Mouse (Mus musculus) right cerebral cortex, postnatal 14 days (tissue): ENCODE measurements around the gene Hist1h1a.
"Not testable (repeated sequence)": the region's sequence is repeated elsewhere in the genome, so short reads cannot be mapped to it uniquely, and the experiment has no call there.

Source experiments
- DNase-seq: peaks from one replicate; pipeline ENCODE4 v3.0.0; 2022

Gene Hist1h1a

DNA sequence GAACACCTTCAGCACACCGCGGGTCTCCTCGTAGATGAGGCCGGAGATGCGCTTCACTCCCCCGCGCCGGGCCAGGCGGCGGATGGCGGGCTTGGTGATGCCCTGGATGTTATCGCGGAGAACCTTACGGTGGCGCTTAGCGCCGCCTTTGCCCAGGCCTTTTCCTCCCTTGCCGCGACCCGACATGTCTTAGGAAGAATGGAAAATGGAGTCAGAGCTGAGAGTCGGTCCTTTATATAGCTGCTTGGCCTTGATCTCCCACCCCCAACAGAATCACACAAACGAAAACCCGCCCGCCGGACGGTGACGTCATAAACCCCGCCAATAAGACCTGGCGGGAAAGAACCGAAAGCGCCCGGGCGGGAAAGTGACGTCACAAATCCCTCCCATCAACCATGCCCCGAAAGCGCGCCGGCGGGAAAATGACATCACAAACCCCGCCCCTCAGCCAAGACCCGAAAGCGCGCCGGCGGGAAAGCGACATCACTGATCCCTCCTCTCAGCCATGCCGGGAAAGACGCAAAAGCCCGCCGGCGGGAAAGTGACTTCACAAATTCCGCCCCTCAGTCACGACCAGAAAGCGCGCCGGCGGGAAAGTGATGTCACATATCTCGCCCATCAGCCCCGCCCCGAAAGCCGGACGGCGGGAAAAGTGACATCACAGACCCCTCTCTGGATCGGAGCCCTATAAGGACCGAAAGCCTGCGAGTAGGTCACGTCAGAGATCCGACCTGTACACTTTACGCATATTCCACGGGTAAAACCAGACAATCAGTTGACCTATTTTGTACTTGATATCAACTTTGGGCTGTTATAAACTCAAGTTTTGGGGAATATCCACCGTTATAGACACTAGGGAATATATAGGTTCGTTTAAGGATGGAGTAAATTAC, 2.2 kb upstream of the Hist1h1a start, which contains the start of gene Hist1h4a:
Gene Hist1h4a, minus strand, starts transcription at position 259 of the 893 bp plus-strand sequence.
- DNase-seq, result peak; percentile 99

DNA sequence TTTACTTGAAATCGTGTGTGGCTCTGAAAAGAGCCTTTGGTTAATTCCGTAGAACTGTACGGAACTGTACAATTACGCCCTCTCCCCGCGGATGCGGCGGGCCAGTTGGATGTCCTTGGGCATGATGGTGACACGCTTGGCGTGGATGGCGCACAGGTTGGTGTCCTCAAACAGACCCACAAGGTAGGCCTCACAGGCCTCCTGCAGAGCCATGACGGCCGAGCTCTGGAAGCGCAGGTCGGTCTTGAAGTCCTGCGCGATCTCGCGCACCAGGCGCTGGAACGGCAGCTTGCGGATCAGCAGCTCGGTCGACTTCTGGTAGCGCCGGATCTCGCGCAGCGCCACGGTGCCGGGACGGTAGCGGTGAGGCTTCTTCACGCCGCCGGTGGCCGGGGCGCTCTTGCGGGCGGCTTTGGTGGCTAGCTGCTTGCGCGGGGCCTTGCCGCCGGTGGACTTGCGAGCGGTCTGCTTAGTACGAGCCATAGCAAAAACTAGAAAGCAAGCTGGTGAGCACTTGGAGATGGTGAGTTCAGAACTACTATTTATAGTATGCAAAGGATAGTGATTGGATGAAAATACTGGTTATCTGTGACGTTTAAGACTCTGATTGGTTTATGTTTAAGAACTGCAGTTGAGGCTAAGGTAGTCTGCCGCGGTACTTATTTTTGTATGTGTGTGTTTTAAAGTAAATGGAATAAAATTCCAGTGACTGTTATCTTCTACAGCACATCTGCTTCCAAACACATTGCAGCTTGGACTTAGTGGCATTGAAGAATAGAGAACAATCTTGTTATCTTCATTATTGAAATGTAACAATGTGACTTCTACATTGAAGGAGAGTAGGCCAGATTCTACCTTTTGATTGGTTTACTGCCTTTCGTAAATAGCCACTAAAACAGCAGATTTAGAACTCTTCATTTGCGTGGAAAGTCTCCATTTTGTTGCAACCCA, 1.3 kb upstream of the Hist1h1a start, which contains the start of gene Hist1h3a:
Gene Hist1h3a, minus strand, starts transcription at position 516 of the 951 bp plus-strand sequence.
- DNase-seq, result peak; percentile 26

DNA sequence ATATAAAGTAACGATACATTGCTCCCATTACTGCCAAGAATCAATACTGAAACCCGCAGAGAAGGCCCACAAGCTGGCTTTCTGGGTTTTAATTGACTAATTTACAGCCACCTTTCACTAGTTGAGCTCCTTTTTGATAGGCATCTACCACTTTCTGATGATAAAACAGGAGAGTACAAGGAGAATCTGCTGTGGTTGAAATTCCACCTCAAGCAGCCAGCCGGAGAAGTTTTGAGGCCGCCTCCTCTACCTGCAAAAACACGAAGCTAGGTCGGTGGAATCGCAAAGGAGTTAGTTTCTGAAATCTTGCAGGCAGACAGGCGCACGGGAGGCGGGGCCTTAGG, 252 bp upstream of the Hist1h1a start:
- DNase-seq, result no peak

DNA sequence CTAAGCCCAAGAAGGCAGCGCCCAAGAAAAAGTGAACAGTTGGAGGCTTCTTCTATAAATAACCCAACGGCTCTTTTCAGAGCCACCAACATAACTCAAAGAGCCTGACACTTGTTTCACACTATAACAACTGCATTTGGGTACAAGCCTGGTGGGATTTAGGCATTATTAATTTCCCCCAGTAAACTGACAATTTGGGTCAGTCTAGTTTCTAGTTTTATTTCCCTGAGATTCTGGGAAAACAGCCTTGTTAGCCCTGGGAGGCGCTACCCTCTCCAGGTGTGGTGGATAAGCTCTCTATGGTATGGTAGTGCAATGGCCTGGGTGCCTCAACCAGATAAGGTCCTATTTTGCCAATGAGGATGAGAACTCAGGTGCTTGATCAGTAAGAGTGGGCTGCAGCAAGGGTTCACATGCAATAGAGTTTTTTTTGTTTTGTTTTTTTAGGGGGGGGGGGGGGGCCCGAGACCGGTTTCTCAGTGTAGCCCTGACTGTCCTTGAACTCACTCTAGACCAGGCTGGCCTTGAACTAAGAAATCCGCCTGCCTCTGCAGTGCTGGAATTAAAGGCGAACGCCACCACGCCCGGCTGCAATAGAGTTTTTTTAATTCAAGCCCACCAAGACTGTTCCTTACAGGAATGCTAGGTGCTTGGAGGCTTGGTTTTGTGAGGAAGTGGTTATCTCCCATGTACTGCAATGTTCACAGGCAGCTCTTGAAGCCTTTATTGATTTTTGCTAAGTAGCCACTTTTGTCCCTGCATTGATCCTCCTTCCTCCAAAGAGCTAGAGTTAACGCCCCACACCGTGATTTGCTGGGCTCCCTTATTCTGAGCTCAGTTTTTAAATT, 1.1 kb downstream of the Hist1h1a start:
- no peak for DNase-seq

DNA sequence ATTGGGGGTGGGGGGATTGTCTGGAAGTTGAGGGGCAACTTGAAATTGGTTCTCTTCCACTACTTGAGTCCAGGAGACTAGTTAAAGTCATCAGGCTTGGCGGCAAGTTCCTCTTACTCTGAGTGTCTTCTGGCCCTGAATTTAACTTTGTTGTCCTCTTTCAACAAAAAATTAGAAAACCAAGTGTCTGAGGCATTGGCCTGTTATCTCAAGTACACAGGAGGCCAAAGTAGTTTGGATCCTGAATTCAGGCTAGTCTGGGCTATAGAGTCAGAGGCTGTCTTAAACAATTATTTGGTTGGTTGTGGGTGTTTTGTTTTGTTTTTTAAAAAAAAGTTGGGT, 1.7 kb downstream of the Hist1h1a start:
- DNase-seq, result no peak

DNA sequence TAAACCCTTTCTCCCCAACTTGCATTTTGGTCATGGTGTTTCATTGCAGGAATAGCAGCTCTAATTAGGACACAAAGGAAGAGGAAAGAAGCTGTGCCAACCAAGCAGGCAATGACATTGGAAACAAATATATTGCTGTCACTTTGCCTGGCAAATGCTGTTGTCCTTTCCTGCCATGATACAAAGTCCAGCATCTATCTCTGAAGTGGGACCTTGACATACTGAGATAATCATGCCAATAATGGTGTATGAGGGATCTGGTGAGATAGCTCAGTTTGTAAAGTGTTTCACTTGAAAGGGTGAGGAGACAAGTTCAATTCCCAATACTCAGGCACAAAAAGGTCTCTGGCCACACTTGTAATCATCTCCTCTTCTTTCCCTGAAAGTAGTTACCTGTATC, 3.3 kb downstream of the Hist1h1a start:
- no peak for DNase-seq

DNA sequence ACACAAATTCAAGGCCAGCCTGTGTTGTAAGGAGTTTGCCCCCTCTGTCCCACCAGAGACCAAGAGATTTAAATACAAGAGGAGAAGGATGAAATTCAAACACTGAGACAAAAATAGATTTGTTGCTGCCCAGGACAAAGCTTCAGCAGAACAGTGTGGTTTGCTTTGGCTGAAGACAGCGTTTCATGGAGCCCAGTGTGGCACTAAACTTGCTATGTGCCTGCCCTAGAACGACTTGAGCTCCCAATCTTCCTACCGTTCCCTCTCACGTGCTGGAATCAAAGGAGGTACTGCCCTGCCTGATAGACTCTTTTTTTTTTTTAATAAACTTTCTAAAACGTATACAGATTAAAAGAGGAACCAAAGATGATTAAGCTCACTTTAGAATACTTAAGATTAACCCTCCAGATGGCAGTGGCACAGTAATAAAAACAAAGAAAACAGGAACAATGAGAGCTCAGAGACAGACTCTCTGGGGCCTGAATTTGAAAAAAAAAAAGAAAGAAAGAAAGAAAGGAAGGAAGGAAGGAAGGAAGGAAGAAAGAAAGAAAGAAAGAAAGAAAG, 5.5 kb downstream of the Hist1h1a start:
- no peak for DNase-seq

DNA sequence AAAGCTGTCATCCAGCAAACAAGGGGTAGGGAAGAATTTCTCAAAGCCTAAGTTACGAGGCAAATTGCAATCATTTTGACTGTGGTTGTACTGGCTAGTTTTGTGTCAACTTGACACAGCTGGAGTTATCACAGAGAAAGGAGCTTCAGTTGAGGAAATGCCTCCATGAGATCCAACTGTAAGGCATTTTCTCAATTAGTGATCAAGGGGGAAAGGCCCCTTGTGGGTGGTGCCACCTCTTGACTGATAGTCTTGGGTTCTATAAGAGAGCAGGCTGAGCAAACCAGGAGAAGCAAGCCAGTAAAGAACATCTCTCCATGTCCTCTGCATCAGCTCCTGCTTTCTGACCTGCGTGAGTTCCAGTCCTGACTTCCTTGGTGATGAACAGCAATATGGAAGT, 6.1 kb downstream of the Hist1h1a start, which contains the start of gene Trim38:
Gene Trim38, plus strand, starts transcription at position 301 of the 400 bp plus-strand sequence.
- DNase-seq, result not testable (repeated sequence)

DNA sequence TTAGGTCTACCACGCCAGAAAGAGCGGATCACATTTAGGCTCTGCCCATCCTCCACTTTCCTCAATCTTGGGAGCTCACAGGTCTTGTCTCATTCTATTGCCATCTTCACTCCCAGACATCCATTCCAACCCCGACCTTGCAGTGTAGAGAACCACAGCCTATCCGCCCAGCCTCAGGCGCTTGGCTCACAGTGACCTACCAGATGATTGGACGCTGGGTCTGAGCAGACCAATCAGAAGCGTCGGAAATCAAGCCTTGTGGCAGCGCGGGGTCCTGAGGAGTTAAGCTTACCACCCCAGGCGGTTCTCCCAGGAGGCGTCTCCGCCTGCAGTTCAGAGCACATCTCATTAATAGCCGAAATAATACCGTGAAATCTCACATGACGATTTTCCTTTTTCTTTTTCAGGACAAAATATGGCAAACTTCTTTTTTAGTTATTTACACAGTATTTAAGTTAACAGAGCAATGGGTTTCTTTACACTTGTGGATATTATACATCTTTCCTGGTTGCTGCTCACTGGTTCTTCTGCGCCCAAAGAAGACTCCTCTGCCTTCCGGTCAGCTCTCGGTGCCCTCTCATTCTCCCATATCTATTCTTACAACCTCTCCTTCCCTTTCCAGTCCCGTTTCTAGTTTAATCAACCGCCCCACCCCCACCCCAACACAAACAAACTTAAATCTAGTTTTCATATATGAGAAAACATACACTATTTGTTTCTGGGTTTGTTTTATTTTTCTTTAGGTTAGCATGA, 9.3 kb downstream of the Hist1h1a start:
- peak; percentile 55 for DNase-seq

DNA sequence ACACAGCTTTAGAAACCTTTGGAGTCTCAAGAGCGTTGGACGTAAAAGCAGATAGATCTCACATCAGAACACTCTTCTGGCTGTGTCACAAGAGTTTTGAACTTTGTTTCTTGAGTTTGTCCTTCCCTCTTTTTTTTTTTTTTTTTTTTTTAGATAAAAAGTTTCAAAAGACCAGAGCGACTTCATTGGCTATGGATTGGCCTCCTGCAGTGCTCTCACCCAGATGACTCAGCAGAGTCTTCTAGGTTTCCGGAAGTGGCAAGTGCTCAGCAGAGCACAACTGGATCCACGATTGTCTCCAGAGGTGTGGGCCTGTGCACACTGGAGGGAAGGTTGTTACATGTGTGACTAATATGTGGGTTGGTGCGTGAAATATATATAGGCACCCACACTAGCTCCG, 14.9 kb downstream of the Hist1h1a start:
- DNase-seq, result no peak

DNA sequence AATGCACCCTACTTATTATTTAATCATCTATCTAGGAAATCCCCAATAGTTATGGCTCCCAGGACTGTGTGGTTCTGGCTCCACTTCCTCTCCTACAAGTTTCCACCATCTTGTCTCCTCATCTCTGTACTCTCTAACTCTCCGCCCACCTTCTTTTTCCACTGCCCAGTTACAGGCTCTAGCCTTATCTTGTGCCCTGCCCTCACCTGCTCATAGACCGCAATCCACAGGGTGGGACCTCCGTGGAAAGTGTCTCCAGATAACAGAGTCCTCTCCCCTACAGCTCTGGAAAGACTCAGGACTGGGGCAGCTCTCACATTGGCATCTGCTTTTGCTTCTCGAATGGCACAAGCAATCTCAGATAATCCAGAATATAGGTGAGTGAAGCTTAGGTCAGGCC, 15.6 kb downstream of the Hist1h1a start:
- no peak for DNase-seq

DNA sequence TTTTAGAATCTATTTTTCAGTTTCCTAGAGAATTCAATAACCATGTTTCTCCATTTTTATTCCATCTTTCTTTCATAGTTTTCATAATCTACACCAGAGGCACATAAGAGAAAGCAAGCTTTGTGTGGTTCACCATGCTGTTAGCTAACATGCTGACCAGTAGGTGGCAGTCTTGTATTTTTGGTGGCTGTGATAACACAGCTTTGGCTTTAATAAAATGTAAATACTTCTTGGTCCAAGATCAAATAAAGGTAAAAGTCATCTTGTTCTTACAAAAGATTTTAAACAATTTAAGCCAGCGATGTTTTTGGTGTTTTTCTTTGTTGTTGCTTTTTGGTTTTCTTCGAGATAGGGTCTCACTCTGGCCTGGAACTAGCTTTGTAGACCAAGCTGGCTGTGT, 29.1 kb downstream of the Hist1h1a start:
- DNase-seq, result peak; percentile 51

DNA sequence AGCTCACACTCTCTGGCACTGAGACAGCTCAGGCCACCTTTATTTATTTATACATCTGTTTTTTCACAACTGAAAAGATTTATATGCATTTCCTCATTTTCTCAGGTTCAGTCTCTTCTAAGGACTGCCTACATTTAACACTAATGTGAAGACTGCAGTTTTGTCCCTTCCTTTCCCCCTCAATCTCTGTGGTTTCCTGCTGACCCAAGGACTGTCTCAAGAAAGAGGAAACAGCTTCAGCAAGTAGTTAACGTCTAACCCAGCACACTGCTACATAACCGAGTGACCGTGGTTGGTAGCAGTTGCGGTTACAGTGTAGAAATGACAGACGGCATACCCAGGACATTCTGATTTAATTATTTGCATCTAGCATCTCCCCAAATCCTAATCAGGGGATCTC, 35.9 kb downstream of the Hist1h1a start:
- no peak for DNase-seq

DNA sequence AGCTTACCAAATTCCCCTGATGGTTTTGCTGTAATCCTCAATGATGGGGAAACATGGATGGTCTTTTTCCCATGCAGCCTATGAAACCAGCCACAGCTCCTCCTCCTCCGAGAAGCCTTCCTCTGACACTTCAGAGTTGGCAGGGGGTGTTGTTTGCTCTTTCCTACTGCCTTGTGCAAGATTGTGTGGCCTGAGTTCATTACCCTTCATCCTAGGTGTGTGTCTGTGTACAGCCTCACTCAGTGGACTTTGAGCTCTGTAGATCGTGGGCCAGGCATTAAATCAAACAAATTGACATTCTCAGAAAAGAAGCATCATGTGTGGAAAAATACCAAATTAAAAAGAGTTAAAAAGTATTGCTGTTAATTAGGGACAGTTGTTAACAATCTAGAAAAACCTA, 41.1 kb downstream of the Hist1h1a start:
- DNase-seq, result no peak

DNA sequence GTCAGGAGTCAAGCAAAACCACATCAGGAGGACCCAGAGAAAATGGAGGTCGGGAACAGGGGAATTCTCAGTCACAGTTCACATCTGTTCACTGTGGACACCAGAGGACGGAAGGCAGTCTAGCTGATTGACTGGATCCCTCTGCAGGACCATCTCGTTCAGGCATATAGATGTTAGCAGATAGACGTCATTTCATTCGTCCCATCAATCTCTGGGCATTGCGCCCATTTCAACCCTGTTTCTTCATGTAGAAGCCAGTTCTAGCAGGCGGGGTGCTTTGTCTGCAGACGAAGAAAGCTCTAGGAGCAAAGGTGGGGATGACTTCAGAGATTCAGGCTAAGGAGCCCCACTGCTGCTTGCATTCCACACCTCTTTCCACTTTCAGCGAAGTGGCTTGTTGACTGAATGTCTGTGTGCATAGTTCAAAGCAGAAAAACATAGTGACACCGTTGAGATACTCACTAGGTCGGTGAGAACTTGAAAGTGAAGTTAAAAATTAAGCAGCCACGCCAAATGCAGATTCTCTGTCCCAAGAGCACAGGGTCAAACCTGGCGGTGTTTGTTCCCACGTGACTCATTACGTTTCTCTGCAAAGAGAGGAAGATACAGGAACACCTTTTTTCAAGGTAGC, 43.1 kb downstream of the Hist1h1a start, which contains the start of gene Slc17a2:
Gene Slc17a2, plus strand, starts transcription at position 572 of the 631 bp plus-strand sequence.
- no peak for DNase-seq
